Mouse (Mus musculus) heart, adult 2 months (tissue): ENCODE measurements around the gene Atg2a. TPM values are rescaled to one million over a fixed set of nuclear protein-coding genes. Genes with fewer than 3 reads are reported as not detected.

Experiments used
- DNase-seq, 2 experiments: peaks; one replicate each; pipeline ENCODE4 v3.0.0; 2021
- H3K27ac ChIP-seq: fragments of 200-600 bp; 2 replicates; pipeline ENCODE4 v1.8.1; 2022
- H3K27me3 ChIP-seq: fragments of 200-500 bp; 2 replicates; pipeline ENCODE4 v1.6.1; 2012; ENCODE audit warnings: mild to moderate bottlenecking, low read length, inconsistent platforms, mixed read lengths; ENCODE audit not compliant: control insufficient read depth, insufficient read depth
- H3K36me3 ChIP-seq: fragments of 200-500 bp; 2 replicates; pipeline ENCODE4 v1.6.1; 2012; ENCODE audit warnings: low read length, inconsistent platforms; ENCODE audit not compliant: control insufficient read depth, insufficient read depth
- H3K4me1 ChIP-seq: fragments of 200-500 bp; 2 replicates; pipeline ENCODE4 v1.6.1; 2011; ENCODE audit warnings: low read length; ENCODE audit not compliant: control insufficient read depth, insufficient read depth
- H3K4me3 ChIP-seq: fragments of 200-600 bp; 2 replicates; pipeline ENCODE4 v1.8.1; 2022
- H3K79me2 ChIP-seq: fragments of 200-500 bp; replicated peaks from 2 replicates; pipeline ENCODE4 v1.6.1; 2012; ENCODE audit warnings: mild to moderate bottlenecking, inconsistent platforms, low read length, moderate library complexity, mixed read lengths; ENCODE audit not compliant: control insufficient read depth, insufficient read depth
- H3K9ac ChIP-seq: fragments of 200-500 bp; 2 replicates; pipeline ENCODE4 v1.6.1; 2012; ENCODE audit warnings: low read depth, mild to moderate bottlenecking, control low read depth, inconsistent platforms, low read length, mixed read lengths
- CTCF ChIP-seq: fragments of 200-600 bp; IDR thresholded peaks from 2 replicates; pipeline ENCODE4 v1.8.1; 2022; ENCODE audit warnings: antibody characterized with exemption, mild to moderate bottlenecking, moderate library complexity
- EP300 ChIP-seq: fragments of 200-500 bp; IDR thresholded peaks from 2 replicates; pipeline ENCODE4 v1.6.1; 2011; ENCODE audit warnings: low read depth, low read length, control low read depth; ENCODE audit not compliant: insufficient read depth
- POLR2A ChIP-seq: fragments of 200-500 bp; IDR thresholded peaks from 2 replicates; pipeline ENCODE4 v1.6.1; 2011; ENCODE audit warnings: mild to moderate bottlenecking, low read depth, low read length, control low read depth; ENCODE audit not compliant: insufficient read depth
- WGBS: fragments of 180-500 bp; shearing (Covaris S2); methylation state at CpG from one replicate; pipeline ENCODE4 v1.1.7; 2018; 5-methylcytosine and 5-hydroxymethylcytosine counted together
- intact Hi-C: fragments of 180-260 bp; cut with DNase I; formaldehyde crosslinking; loops from one replicate; pipeline ENCODE4 v1.15.1; 2025
- polyA plus RNA-seq: library from polyadenylated mRNA; depleted of rRNA; stranded (reverse); fragments of >200 nt; gene quantifications from 2 replicates; pipeline ENCODE4 v1.2.3, GENCODE M21; 2012
- total RNA-seq, 2 experiments: library from RNA; stranded (reverse); gene quantifications; 2 replicates each; pipeline ENCODE4 v1.2.3; 2021

Gene Atg2a
- total and polyA plus RNA-seq, 3 experiments: 20.5 to 26.3 (median 24.5) TPM

DNA sequence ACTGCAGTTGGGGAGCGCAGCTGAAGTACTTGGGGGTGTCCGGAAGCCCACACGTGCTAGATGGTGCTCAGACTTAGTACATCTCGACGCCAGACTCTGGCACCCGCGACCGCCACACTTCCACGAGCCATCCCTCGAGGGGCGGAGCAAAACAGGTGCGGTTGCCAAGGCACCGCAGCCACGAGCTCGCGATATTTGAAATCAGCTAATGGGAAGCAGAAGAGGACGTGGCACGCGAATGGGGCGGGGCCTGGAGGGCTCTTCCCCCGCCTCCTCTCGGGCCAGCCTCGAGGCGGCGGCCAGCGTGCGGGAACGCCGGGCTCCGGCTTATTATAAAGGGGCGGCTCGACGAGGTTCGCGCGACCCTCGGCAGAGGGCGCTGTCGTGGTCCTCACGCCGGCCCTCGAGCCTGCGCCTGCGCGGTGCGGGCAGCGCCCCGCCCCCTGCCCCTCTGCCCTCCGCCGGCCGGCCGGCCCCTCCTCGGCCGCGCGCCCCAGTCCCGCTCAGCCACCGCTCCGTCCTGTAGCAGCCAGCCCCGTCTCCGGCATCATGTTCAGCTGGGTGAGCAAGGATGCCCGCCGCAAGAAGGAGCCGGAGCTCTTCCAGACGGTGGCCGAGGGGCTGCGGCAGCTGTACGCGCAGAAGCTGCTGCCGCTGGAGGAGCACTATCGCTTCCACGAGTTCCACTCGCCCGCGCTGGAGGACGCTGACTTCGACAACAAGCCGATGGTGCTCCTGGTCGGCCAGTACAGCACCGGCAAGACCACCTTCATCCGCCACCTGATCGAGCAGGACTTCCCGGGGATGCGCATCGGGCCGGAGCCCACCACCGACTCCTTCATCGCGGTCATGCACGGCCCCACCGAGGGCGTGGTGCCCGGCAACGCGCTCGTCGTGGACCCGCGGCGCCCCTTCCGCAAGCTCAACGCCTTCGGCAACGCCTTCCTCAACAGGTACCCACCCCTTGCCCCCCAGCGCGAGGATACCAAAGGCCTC lies 35.3 kb downstream of the Atg2a start, which contains the start of gene Ehd1:
Gene Ehd1 (plus strand): TSS at position 300 of the 996 bp plus-strand sequence.
- peak; percentile 99 for DNase-seq
- TF ChIP-seq CTCF (peak; percentile 94), EP300 (peak; percentile 72; the same call in 1 of the 2 replicates), POLR2A (peak; percentile 79)
- Histone ChIP-seq H3K4me1 (peaks cover 28% of the 10 kb centered on the region), H3K4me3 (peak within 1 kb of the TSS; percentile 92), H3K27ac (peak within 1 kb of the TSS; percentile 98), H3K79me2 (peaks cover 3% of the 10 kb centered on the region), H3K36me3 (peaks cover 16% of the 10 kb centered on the region), H3K27me3 (no peaks in the 10 kb centered on the region), H3K9ac (peak within 1 kb of the TSS; percentile 98)
- 1% methylated on average over 106 of the region's 106 CpGs for WGBS
- intact Hi-C loops: loop anchor here (1.0 kb wide), 1 partner anchor 26 kb away; no protein-coding TSS in a partner anchor

DNA sequence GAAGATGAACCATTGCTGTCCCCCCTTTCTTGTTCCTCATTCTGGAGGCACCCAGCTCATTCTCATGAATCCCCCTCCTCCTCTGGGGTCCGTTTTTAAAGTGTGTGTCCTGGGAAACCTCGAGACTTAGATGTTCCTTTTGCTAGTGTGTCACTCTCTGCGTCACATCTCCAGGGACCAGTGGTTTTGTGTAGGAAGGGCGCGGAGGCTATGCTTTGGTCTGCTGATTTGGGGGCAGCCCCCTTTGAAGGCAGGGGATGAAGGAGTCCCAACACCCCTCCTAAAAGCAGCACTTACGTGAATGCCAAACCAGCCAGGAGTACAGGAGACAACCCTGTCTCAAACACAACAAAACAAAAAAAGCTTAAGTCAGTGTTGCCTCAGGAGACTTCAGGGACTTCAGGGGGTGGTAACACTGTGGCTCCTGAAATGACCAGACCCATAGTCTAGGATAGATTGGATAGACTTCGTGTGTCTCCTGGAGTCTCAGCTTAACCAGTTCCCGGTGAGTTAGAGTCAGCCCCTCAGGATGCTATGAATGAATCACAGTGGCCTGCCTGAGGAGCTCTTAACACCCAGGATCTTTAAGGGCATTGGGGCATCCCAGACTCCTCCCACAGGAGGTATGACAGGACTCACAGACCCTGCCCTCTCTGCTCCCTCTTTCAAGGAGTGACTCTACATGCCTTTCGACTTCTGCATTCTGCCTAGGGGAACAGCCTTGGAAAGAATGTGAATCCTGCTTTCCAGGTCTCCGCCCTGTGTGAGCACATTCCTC lies 36.4 kb downstream of the Atg2a start:
- H3K79me2 ChIP-seq: peaks cover 3% of the 10 kb centered on the region
- H3K9ac ChIP-seq: peak overlapping the region; percentile 98
- 1% methylated on average over 10 of the region's 10 CpGs for WGBS
- H3K4me3 ChIP-seq: peak overlapping the region; percentile 92
- intact Hi-C loops: no loop called here
- peaks cover 26% of the 10 kb centered on the region for H3K4me1 ChIP-seq
- peak; percentile 82 to 89 for DNase-seq
- H3K27me3 ChIP-seq: no peaks in the 10 kb centered on the region
- H3K36me3 ChIP-seq: peaks cover 24% of the 10 kb centered on the region
- peak overlapping the region; percentile 98 for H3K27ac ChIP-seq
- TF ChIP-seq CTCF (no peak), EP300 (peak; percentile 85), POLR2A (peak; percentile 96)

DNA sequence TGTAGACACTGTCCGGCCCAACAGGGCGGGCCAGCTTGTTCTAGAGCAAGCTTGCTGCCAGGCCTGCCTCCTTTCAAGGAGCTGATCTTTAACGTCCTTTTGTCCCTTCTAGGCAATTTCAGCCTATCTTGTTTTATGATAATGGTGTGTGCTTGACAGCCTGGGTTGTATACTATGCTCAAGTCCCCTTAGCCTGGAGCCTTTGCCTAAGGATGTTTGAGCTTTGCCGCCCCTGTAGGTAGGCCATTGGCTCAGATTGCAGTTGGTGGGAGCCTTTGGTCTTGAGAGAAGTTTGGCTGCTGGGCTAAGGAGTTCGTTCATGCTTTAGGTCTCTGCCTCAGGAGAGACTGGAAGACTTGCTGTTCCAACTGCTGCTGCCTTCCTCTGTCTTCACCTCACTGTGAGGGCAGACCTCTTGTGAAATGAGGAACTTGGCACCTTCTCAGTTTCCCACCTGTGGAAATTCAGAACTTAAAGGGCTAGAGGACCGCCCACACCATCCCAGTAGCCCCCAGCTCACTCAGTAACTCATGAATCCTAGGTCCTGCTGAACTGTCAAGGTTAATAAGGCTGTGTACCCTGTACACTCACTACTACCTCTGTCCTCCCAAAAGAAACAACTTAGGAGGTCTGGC lies 37.1 kb downstream of the Atg2a start:
- Histone ChIP-seq H3K27ac (peak overlapping the region; percentile 98), H3K36me3 (peaks cover 31% of the 10 kb centered on the region), H3K79me2 (peaks cover 3% of the 10 kb centered on the region), H3K9ac (peak overlapping the region; percentile 98), H3K4me1 (peaks cover 25% of the 10 kb centered on the region), H3K27me3 (no peaks in the 10 kb centered on the region), H3K4me3 (peak overlapping the region; percentile 92)
- TF ChIP-seq EP300 (no peak), POLR2A (no peak), CTCF (no peak)
- no peak for DNase-seq
- 7% methylated on average over 6 of the region's 6 CpGs for WGBS
- intact Hi-C loops: no loop called here

DNA sequence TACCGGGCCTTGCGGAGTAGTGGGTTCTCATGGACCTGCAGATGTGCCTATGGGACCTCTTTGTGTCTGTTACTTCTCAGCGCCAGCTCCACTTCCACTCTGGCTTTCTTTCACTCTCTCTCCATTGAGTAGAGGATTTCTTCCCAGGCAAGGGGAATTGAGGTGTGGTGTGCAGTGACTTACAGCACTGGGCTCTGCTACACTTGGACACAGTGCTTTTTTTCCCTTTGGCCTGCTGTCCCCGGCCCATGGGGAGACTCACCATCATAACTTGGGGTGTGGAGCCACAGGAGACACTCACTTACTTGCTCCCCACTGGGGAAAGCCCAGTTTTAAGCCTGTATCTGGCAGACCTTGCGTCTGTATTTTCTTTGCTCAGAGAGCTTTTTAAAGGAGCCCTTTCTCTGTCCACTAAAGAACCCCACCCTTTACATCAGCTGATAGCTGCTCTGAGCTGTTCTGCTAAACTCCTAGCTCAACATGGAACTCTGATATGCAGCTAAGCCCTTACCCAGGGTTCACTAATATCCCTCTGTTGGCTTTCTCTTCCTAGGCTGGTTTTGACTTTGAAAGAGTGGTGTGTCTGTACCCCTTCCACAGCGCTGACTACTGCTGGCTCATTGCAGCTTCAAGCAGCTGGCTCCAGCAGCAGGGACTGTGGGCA lies 38.1 kb downstream of the Atg2a start:
- WGBS: 49% methylated on average over 6 of the region's 6 CpGs

DNA sequence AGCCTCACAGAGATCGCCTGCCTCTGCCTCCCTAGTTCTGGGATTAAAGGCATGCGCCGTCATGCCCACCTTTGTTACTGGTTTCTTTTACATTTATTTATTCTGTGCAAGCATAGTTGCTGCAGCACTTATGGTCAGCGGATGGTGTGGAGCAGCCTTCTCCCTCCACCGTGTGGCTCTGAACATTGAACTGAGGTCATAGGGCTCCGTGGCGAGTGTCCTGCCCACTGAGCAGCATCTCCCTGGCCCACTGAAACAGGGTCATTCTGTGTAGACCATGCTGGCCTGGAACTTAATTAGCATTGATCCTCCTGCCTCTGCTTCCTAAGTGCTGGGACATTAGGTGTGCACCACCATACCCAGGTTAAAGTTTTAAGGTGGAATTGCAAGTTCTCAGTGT lies 39.1 kb downstream of the Atg2a start:
- 74% methylated on average over 7 of the region's 7 CpGs for WGBS
- no peaks in the 10 kb centered on the region for H3K27me3 ChIP-seq
- peak overlapping the region; percentile 92 for H3K4me3 ChIP-seq
- H3K4me1 ChIP-seq: peaks cover 36% of the 10 kb centered on the region
- peak overlapping the region; percentile 98 for H3K27ac ChIP-seq
- H3K9ac ChIP-seq: peak overlapping the region; percentile 0; the same call in 1 of the 2 replicates
- TF ChIP-seq EP300 (no peak), POLR2A (no peak)
- H3K36me3 ChIP-seq: peaks cover 48% of the 10 kb centered on the region
- intact Hi-C loops: no loop called here
- peaks cover 3% of the 10 kb centered on the region for H3K79me2 ChIP-seq
- no peak for DNase-seq

More for the DNA sequence above, 38.1 kb downstream of the Atg2a start:
- DNase-seq: no peak
- Histone ChIP-seq H3K27me3 (no peaks in the 10 kb centered on the region), H3K4me1 (peaks cover 29% of the 10 kb centered on the region), H3K4me3 (peak overlapping the region; percentile 92), H3K36me3 (peaks cover 39% of the 10 kb centered on the region), H3K79me2 (peaks cover 3% of the 10 kb centered on the region), H3K9ac (peak overlapping the region; percentile 98), H3K27ac (peak overlapping the region; percentile 98)
- no peak for TF ChIP-seq EP300
- TF ChIP-seq CTCF: no peak
- TF ChIP-seq POLR2A: no peak
- intact Hi-C loops: no loop called here
